Mouse (Mus musculus) duodenum, adult 2 months (tissue): ENCODE results near the gene Slfn1. TPM values are rescaled to one million over a fixed set of nuclear protein-coding genes. Genes with fewer than 3 reads are reported as not detected.

Experiments used
- polyA plus RNA-seq: library from polyadenylated mRNA; depleted of rRNA; stranded (reverse); fragments of >200 nt; gene quantifications from 2 replicates; pipeline ENCODE4 v1.2.3, GENCODE M21; 2012; ENCODE audit warnings: low replicate concordance; rRNA removed

Slfn1 gene
- polyA plus RNA-seq, result 0.06 and 0.34 TPM in 2 replicates

DNA sequence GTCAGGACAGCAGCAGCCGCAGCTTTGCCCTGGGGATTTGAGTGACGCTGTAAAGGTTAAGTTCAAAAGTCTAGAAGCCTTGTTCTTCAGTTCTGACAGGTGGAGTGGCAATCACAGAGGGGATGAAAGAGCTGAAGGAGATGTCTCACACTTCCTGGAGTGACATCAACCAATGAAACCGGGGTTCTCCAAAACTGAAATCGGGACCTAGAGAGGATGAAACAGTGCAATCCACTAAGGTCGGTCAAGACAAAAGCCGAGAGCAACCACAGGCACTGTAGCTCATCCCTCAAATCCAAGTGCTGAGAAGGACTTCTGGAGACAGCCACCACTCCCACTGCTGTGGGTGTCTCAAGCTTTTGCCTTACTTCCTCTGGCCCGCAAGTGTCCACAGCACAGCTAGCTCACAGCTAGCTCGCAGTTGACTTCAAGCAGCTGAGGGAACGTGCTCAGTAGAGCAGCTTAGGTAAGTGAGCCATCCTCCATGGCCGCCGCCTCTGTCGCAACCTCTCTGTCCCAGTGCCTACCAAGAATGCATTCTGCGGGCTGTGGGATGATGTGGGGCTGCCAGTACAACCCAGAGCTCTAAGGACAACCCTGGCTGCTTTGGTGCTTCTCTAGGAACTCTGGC, at the start of gene Slfn1:
Slfn1 (plus strand) TSS at position 253 of the 631 bp plus-strand sequence.

Other genes with a start within 250 kb of the Slfn1 start
- 6.1 and 8.2 TPM in 2 replicates for gene Rffl, start 245.6 kb upstream of the Slfn1 start, polyA plus RNA-seq
- 5.7 and 8.1 TPM in 2 replicates for gene Rad51d, start 226.2 kb upstream of the Slfn1 start, polyA plus RNA-seq
- 0.11 and 0.18 TPM in 2 replicates for gene Fndc8, start 224.7 kb upstream of the Slfn1 start, polyA plus RNA-seq
- 22.9 and 23.1 TPM in 2 replicates for gene Nle1, start 208.4 kb upstream of the Slfn1 start, polyA plus RNA-seq
- gene Unc45b, start 206.3 kb upstream of the Slfn1 start, polyA plus RNA-seq, result 0.25 and 0.63 TPM in 2 replicates
- 0.28 and 0.30 TPM in 2 replicates for gene Slfn5, start 165.5 kb upstream of the Slfn1 start, polyA plus RNA-seq
- gene Slfn9, start 125.0 kb upstream of the Slfn1 start, polyA plus RNA-seq, result 0.26 and 0.35 TPM in 2 replicates
- gene Slfn8, start 96.0 kb upstream of the Slfn1 start, polyA plus RNA-seq, result 0.18 and 0.36 TPM in 2 replicates
- 0.86 and 5.1 TPM in 2 replicates for gene Slfn2, start 51.7 kb upstream of the Slfn1 start, polyA plus RNA-seq
- 0.32 and 0.36 TPM in 2 replicates for gene Slfn4, start 58.3 kb downstream of the Slfn1 start, polyA plus RNA-seq
- 0.11 TPM in 1 of 2 replicates, not detected in the other for gene Slfn3, start 74.5 kb downstream of the Slfn1 start, polyA plus RNA-seq
- not detected in 2 replicates for gene Slfn14, start 169.9 kb downstream of the Slfn1 start, polyA plus RNA-seq
- 14.4 and 18.1 TPM in 2 replicates for gene Ap2b1, start 182.2 kb downstream of the Slfn1 start, polyA plus RNA-seq
- gene Pex12, start 185.7 kb downstream of the Slfn1 start, polyA plus RNA-seq, result 3.7 and 6.7 TPM in 2 replicates